Mouse (Mus musculus): Measurements from ENCODE around the gene Spon2. TPM values are rescaled to one million over a fixed set of nuclear protein-coding genes. Genes with fewer than 3 reads are reported as not detected.

The Spon2 gene
- polyA plus RNA-seq, 1 experiment from 2014 or later: 4.2 TPM

- ATAC-seq (replicated peaks; ENCODE audit: insufficient number of reproducible peaks, low FRiP score, low TSS enrichment, low read depth): no peak
- H3K36me3 ChIP-seq (replicated peaks; ENCODE audit: control insufficient read depth, insufficient read depth, low read depth, low read length): no peaks in the 10 kb centered on the region
- H3K27me3 ChIP-seq (ENCODE audit: control insufficient read depth, insufficient read depth, low read length): no peaks in the 10 kb centered on the region
- H3K4me3 ChIP-seq (ENCODE audit: low read depth, low read length): no peak overlapping the region
- no peaks in the 10 kb centered on the region for H3K9me3 ChIP-seq (replicated peaks; ENCODE audit: control insufficient read depth, low read length)
- no peak overlapping the region for H3K9ac ChIP-seq (replicated peaks; ENCODE audit: low read length)
- H3K27ac ChIP-seq (replicated peaks; ENCODE audit: low read depth, low read length): no peak overlapping the region
- no peak for DNase-seq (ENCODE audit: low spot score)
- no peaks in the 10 kb centered on the region for H3K4me1 ChIP-seq (ENCODE audit: control insufficient read depth, insufficient read depth, low read length)
- H3K4me2 ChIP-seq (ENCODE audit: low read depth, low read length): no peak overlapping the region
- WGBS: 56% methylated on average over 3 of the region's 3 CpGs
Observed at GRCm38 (mm10) chr5:33238256-33238645, 20.0 kb upstream of the Spon2 start.

GRCm38 (mm10) chr5:33237600-33238255, 19.5 kb upstream of the Spon2 start:
- Histone ChIP-seq H3K36me3 (replicated peaks; ENCODE audit: control insufficient read depth, insufficient read depth, low read depth, low read length) (no peaks in the 10 kb centered on the region), H3K27ac (replicated peaks; ENCODE audit: low read depth, low read length) (no peak overlapping the region), H3K9me3 (replicated peaks; ENCODE audit: control insufficient read depth, low read length) (no peaks in the 10 kb centered on the region), H3K27me3 (ENCODE audit: control insufficient read depth, insufficient read depth, low read length) (no peaks in the 10 kb centered on the region), H3K4me2 (ENCODE audit: low read depth, low read length) (no peak overlapping the region), H3K4me3 (ENCODE audit: low read depth, low read length) (no peak overlapping the region), H3K9ac (replicated peaks; ENCODE audit: low read length) (no peak overlapping the region), H3K4me1 (ENCODE audit: control insufficient read depth, insufficient read depth, low read length) (no peaks in the 10 kb centered on the region)
- WGBS: 91% methylated on average over 11 of the region's 11 CpGs
- ATAC-seq (replicated peaks; ENCODE audit: insufficient number of reproducible peaks, low FRiP score, low TSS enrichment, low read depth) (0 out of 2 replicates have a peak, but pooled peaks have one; percentile 35), DNase-seq (ENCODE audit: low spot score) (no peak)

GRCm38 (mm10) chr5:33234391-33235031, 16.3 kb upstream of the Spon2 start:
- Histone ChIP-seq H3K27ac (replicated peaks; ENCODE audit: low read depth, low read length) (no peak overlapping the region), H3K4me1 (ENCODE audit: control insufficient read depth, insufficient read depth, low read length) (no peaks in the 10 kb centered on the region), H3K9me3 (replicated peaks; ENCODE audit: control insufficient read depth, low read length) (no peaks in the 10 kb centered on the region), H3K27me3 (ENCODE audit: control insufficient read depth, insufficient read depth, low read length) (no peaks in the 10 kb centered on the region), H3K9ac (replicated peaks; ENCODE audit: low read length) (no peak overlapping the region), H3K36me3 (replicated peaks; ENCODE audit: control insufficient read depth, insufficient read depth, low read depth, low read length) (no peaks in the 10 kb centered on the region), H3K4me3 (ENCODE audit: low read depth, low read length) (no peak overlapping the region), H3K4me2 (ENCODE audit: low read depth, low read length) (no peak overlapping the region)
- DNase-seq (ENCODE audit: low spot score) (no peak), ATAC-seq (replicated peaks; ENCODE audit: insufficient number of reproducible peaks, low FRiP score, low TSS enrichment, low read depth) (no peak)
- 70% methylated on average over 13 of the region's 13 CpGs for WGBS

GRCm38 (mm10) chr5:33232791-33233190, 14.5 kb upstream of the Spon2 start:
- Histone ChIP-seq H3K9me3 (replicated peaks; ENCODE audit: control insufficient read depth, low read length) (no peaks in the 10 kb centered on the region), H3K4me2 (ENCODE audit: low read depth, low read length) (no peak overlapping the region)
- DNase-seq (ENCODE audit: low spot score): no peak

GRCm38 (mm10) chr5:33230285-33230684, 12.0 kb upstream of the Spon2 start:
- Histone ChIP-seq H3K4me3 (ENCODE audit: low read depth, low read length) (no peak overlapping the region), H3K4me1 (ENCODE audit: control insufficient read depth, insufficient read depth, low read length) (no peaks in the 10 kb centered on the region), H3K4me2 (ENCODE audit: low read depth, low read length) (no peak overlapping the region), H3K27me3 (ENCODE audit: control insufficient read depth, insufficient read depth, low read length) (no peaks in the 10 kb centered on the region), H3K9ac (replicated peaks; ENCODE audit: low read length) (no peak overlapping the region), H3K27ac (replicated peaks; ENCODE audit: low read depth, low read length) (no peak overlapping the region), H3K36me3 (replicated peaks; ENCODE audit: control insufficient read depth, insufficient read depth, low read depth, low read length) (no peaks in the 10 kb centered on the region), H3K9me3 (replicated peaks; ENCODE audit: control insufficient read depth, low read length) (no peaks in the 10 kb centered on the region)
- 66% methylated on average over 5 of the region's 5 CpGs for WGBS
- ATAC-seq (replicated peaks; ENCODE audit: insufficient number of reproducible peaks, low FRiP score, low TSS enrichment, low read depth) (no peak), DNase-seq (ENCODE audit: low spot score) (no peak)

More at GRCm38 (mm10) chr5:33232791-33233190, 14.5 kb upstream of the Spon2 start:
- no peaks in the 10 kb centered on the region for H3K4me1 ChIP-seq (ENCODE audit: control insufficient read depth, insufficient read depth, low read length)
- H3K27me3 ChIP-seq (ENCODE audit: control insufficient read depth, insufficient read depth, low read length): no peaks in the 10 kb centered on the region
- ATAC-seq (replicated peaks; ENCODE audit: insufficient number of reproducible peaks, low FRiP score, low TSS enrichment, low read depth): no peak
- no peak overlapping the region for H3K9ac ChIP-seq (replicated peaks; ENCODE audit: low read length)
- WGBS: 81% methylated on average over 5 of the region's 5 CpGs
- no peaks in the 10 kb centered on the region for H3K36me3 ChIP-seq (replicated peaks; ENCODE audit: control insufficient read depth, insufficient read depth, low read depth, low read length)
- no peak overlapping the region for H3K27ac ChIP-seq (replicated peaks; ENCODE audit: low read depth, low read length)
- no peak overlapping the region for H3K4me3 ChIP-seq (ENCODE audit: low read depth, low read length)

- ATAC-seq (replicated peaks; ENCODE audit: insufficient number of reproducible peaks, low FRiP score, low TSS enrichment, low read depth) (no peak; the same call in 1 of the 2 replicates), DNase-seq (ENCODE audit: low spot score) (no peak)
- WGBS: 60% methylated on average over 5 of the region's 5 CpGs
- Histone ChIP-seq H3K4me2 (ENCODE audit: low read depth, low read length) (no peak overlapping the region), H3K9ac (replicated peaks; ENCODE audit: low read length) (no peak overlapping the region), H3K9me3 (replicated peaks; ENCODE audit: control insufficient read depth, low read length) (no peaks in the 10 kb centered on the region), H3K27me3 (ENCODE audit: control insufficient read depth, insufficient read depth, low read length) (no peaks in the 10 kb centered on the region), H3K4me3 (ENCODE audit: low read depth, low read length) (no peak overlapping the region), H3K27ac (replicated peaks; ENCODE audit: low read depth, low read length) (no peak overlapping the region), H3K36me3 (replicated peaks; ENCODE audit: control insufficient read depth, insufficient read depth, low read depth, low read length) (no peaks in the 10 kb centered on the region), H3K4me1 (ENCODE audit: control insufficient read depth, insufficient read depth, low read length) (no peaks in the 10 kb centered on the region)
Observed at GRCm38 (mm10) chr5:33228428-33228827, 10.2 kb upstream of the Spon2 start.

GRCm38 (mm10) chr5:33225673-33226072, 7.4 kb upstream of the Spon2 start:
- Histone ChIP-seq H3K9ac (replicated peaks; ENCODE audit: low read length) (no peak overlapping the region), H3K4me2 (ENCODE audit: low read depth, low read length) (no peak overlapping the region), H3K27ac (replicated peaks; ENCODE audit: low read depth, low read length) (no peak overlapping the region), H3K36me3 (replicated peaks; ENCODE audit: control insufficient read depth, insufficient read depth, low read depth, low read length) (no peaks in the 10 kb centered on the region), H3K27me3 (ENCODE audit: control insufficient read depth, insufficient read depth, low read length) (no peaks in the 10 kb centered on the region), H3K4me3 (ENCODE audit: low read depth, low read length) (no peak overlapping the region), H3K4me1 (ENCODE audit: control insufficient read depth, insufficient read depth, low read length) (no peaks in the 10 kb centered on the region; the same call in 1 of the 2 replicates), H3K9me3 (replicated peaks; ENCODE audit: control insufficient read depth, low read length) (no peaks in the 10 kb centered on the region)
- WGBS: 82% methylated on average over 5 of the region's 5 CpGs
- ATAC-seq (replicated peaks; ENCODE audit: insufficient number of reproducible peaks, low FRiP score, low TSS enrichment, low read depth) (no peak), DNase-seq (ENCODE audit: low spot score) (no peak)

- H3K4me1 ChIP-seq (ENCODE audit: control insufficient read depth, insufficient read depth, low read length): no peaks in the 10 kb centered on the region; the same call in 1 of the 2 replicates
- no peaks in the 10 kb centered on the region for H3K27me3 ChIP-seq (ENCODE audit: control insufficient read depth, insufficient read depth, low read length)
- no peak overlapping the region for H3K27ac ChIP-seq (replicated peaks; ENCODE audit: low read depth, low read length)
- H3K36me3 ChIP-seq (replicated peaks; ENCODE audit: control insufficient read depth, insufficient read depth, low read depth, low read length): no peaks in the 10 kb centered on the region
- no peak overlapping the region for H3K4me2 ChIP-seq (ENCODE audit: low read depth, low read length)
- H3K9ac ChIP-seq (replicated peaks; ENCODE audit: low read length): no peak overlapping the region
- 80% methylated on average over 7 of the region's 7 CpGs for WGBS
- H3K4me3 ChIP-seq (ENCODE audit: low read depth, low read length): no peak overlapping the region
- no peaks in the 10 kb centered on the region for H3K9me3 ChIP-seq (replicated peaks; ENCODE audit: control insufficient read depth, low read length)
- ATAC-seq (replicated peaks; ENCODE audit: insufficient number of reproducible peaks, low FRiP score, low TSS enrichment, low read depth) (no peak), DNase-seq (ENCODE audit: low spot score) (no peak)
Observed at GRCm38 (mm10) chr5:33224491-33224890, 6.2 kb upstream of the Spon2 start.

Measured in embryonic facial prominence, embryonic 11.5 days (tissue).